Comparison of ENCODE assay signal across 8 mouse cellular contexts in the genomic region with DNA sequence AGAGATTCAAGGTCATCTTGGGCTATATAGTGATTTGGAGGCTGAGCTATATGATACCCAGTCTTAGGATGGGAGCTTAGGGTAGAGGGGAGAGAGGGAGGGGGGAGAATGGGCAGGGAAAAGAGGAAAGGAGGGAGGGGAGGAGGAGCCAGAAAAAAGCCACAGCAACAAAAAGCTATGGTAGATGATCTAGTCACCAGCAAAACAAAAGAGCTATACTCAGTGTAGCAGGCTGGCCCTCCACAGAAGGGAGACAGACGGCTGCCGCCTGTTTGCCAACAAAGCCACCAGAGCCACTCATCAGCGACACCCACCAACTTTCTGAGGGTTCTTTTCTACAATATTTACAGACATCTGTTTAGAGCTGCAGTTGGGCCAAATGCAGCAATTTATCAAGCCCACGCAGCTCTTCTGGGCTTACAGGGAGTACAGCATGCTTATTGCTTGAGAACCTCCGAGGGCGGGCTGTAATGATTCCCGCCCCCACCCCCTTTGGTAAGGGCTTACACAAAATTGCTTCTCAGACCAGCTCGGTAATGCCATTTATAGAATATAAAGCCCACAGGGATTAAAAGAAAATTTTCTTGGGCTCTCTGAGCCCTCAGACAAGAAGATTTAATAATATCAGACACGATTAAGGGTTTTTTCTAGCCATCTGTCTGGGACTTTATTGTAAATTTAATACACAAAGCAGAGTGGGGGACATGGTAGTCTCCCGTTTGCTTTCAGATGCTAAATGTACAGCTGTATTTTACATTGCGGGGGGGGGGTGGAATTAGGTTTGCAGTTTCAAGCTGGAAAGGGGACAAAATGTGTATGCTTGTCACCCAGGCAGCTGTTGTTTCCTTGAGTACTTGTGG.
DNase-seq lines count a peak whose midpoint lies in the region; ATAC-seq and TF ChIP-seq lines count a peak whose summit lies in the region.

No protein-coding gene starts in this region.

- H3K4me1 ChIP-seq in embryonic facial prominence, embryonic 14.5 days (ENCODE audit: control insufficient read depth, insufficient read depth, low read length), result 0 out of 2 replicates have a peak, but pooled peaks cover 4% of the 10 kb centered on the region
- peaks cover 21% of the 10 kb centered on the region for H3K4me1 ChIP-seq in midbrain, embryonic 14.5 days (ENCODE audit: control insufficient read depth, insufficient read depth, low read length)

- H3K27me3 ChIP-seq in embryonic facial prominence, embryonic 14.5 days (replicated peaks; ENCODE audit: control insufficient read depth, insufficient read depth, low read length), result no peaks in the 10 kb centered on the region
- H3K27me3 ChIP-seq in midbrain, embryonic 14.5 days (ENCODE audit: control insufficient read depth, insufficient read depth, low read length), result no peaks in the 10 kb centered on the region

- H3K4me3 ChIP-seq in embryonic facial prominence, embryonic 14.5 days (ENCODE audit: low read depth, low read length), result no peak overlapping the region
- H3K4me3 ChIP-seq in layer of hippocampus, adult 2 months, result no peak overlapping the region
- no peak overlapping the region for H3K4me3 ChIP-seq in midbrain, embryonic 14.5 days (replicated peaks; ENCODE audit: low read depth, low read length)

- peak; percentile 83 for ATAC-seq in embryonic facial prominence, embryonic 14.5 days (ENCODE audit: low read depth)
- peak; percentile 84 for ATAC-seq in midbrain, embryonic 14.5 days (ENCODE audit: low FRiP score, low TSS enrichment)
- ATAC-seq in megakaryocyte, adult 5-6 weeks (ENCODE audit: poor library complexity, severe bottlenecking), result no peak

- WGBS in embryonic facial prominence, embryonic 14.5 days, result 47% methylated on average over 11 of the region's 11 CpGs
- 15% methylated on average over 11 of the region's 11 CpGs for WGBS in midbrain, embryonic 14.5 days

- DNase-seq in gastrocnemius, postnatal 14 days, result peak; percentile 11
- DNase-seq in gastrocnemius, postnatal 10 days, result no peak
- DNase-seq in embryonic facial prominence, embryonic 14.5 days (ENCODE audit: low spot score), result peak; percentile 81
- DNase-seq in layer of hippocampus, adult 2 months (ENCODE audit: low spot score in 2 of 2), result peak; percentile 82 to 92
- peak; percentile 75 for DNase-seq in midbrain, embryonic 14.5 days
- DNase-seq in T-cell, adult 2 months (ENCODE audit: low spot score), result no peak
- DNase-seq in testis, postnatal 14 days (ENCODE audit: low spot score), result no peak

- H3K9me3 ChIP-seq in embryonic facial prominence, embryonic 14.5 days (ENCODE audit: control insufficient read depth, low read length), result no peaks in the 10 kb centered on the region
- no peaks in the 10 kb centered on the region for H3K9me3 ChIP-seq in midbrain, embryonic 14.5 days (ENCODE audit: control insufficient read depth, low read length)

- intact Hi-C loops in gastrocnemius, postnatal 14 days (cut with DNase I; ENCODE audit: low total_unique reads), result no loop called here

- no peak overlapping the region for H3K9ac ChIP-seq in embryonic facial prominence, embryonic 14.5 days (ENCODE audit: low read depth, low read length)
- peak overlapping the region; percentile 20; the same call in 1 of the 2 replicates for H3K9ac ChIP-seq in midbrain, embryonic 14.5 days (replicated peaks; ENCODE audit: low read length)

- H3K27ac ChIP-seq in embryonic facial prominence, embryonic 14.5 days (replicated peaks; ENCODE audit: low read depth, low read length), result peak overlapping the region; percentile 28; the same call in 1 of the 2 replicates
- no peak overlapping the region for H3K27ac ChIP-seq in layer of hippocampus, adult 2 months
- H3K27ac ChIP-seq in midbrain, embryonic 14.5 days (replicated peaks; ENCODE audit: low read depth, low read length), result peak overlapping the region; percentile 85

- H3K36me3 ChIP-seq in embryonic facial prominence, embryonic 14.5 days (ENCODE audit: control insufficient read depth, insufficient read depth, low read length), result no peaks in the 10 kb centered on the region
- H3K36me3 ChIP-seq in midbrain, embryonic 14.5 days (ENCODE audit: control insufficient read depth, insufficient read depth, low read length), result no peaks in the 10 kb centered on the region

- H3K4me2 ChIP-seq in embryonic facial prominence, embryonic 14.5 days (ENCODE audit: low read depth, low read length), result no peak overlapping the region
- H3K4me2 ChIP-seq in midbrain, embryonic 14.5 days (ENCODE audit: low read length), result peak overlapping the region; percentile 29

- no peak for TF ChIP-seq CTCF in layer of hippocampus, adult 2 months (conservative IDR thresholded peaks at IDR 0.05)

Comparison
In these comparisons a context has a peak if more than half of its experiments do, and no peak if none do; other contexts are left out.
1. DNase-seq: peak in gastrocnemius, postnatal 14 days (single experiment), embryonic facial prominence, embryonic 14.5 days (single experiment), layer of hippocampus, adult 2 months (2 of 2) and midbrain, embryonic 14.5 days (single experiment); none in gastrocnemius, postnatal 10 days (single experiment), T-cell, adult 2 months (single experiment) and testis, postnatal 14 days (single experiment).